Comparison of ENCODE assay signal across 9 mouse cellular contexts in the genomic region with DNA sequence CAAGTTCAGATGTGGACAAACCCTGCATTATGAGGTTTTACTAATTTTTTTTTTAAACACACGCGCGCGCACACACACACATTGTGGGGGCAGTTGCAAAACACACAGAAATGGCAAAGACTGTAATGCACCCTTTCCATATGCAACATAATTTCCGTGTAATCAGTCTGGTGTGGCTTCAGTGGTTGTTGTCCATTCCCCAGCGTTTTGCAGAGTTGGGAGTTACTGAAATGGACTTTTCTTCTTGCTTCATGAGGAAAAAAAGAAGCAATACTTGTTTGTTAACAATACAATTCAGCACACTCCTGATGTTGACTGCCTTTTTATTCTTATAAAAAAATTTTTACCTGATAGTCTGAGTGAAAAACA. TPM values are rescaled to one million over a fixed set of nuclear protein-coding genes. Genes with fewer than 3 reads are reported as not detected.
DNase-seq lines count a peak whose midpoint lies in the region; ATAC-seq and TF ChIP-seq lines count a peak whose summit lies in the region.
"Had no signal": no experiment of that assay in that cellular context is flagged by ENCODE, and none has a peak within 500 bp of the region (broad histone marks: within the 10 kb centered on the region; RNA-seq: fewer than 3 reads in every experiment).

No protein-coding gene starts in this region.

- H3K4me3 ChIP-seq in gastrocnemius, adult 2 months = peak overlapping the region; percentile 66
- 0 out of 2 replicates have a peak overlapping the region, but pooled peaks have one; percentile 29 for H3K4me3 ChIP-seq in lung, postnatal 0 days (ENCODE audit: low read depth, low read length)
- peak overlapping the region; percentile 35 for H3K4me3 ChIP-seq in limb, embryonic 14.5 days (replicated peaks; ENCODE audit: low read length)
- peak overlapping the region; percentile 43 for H3K4me3 ChIP-seq in stomach, embryonic 16.5 days (replicated peaks; ENCODE audit: low read length)
- H3K4me3 ChIP-seq: erythroblast, embryonic 14.5 days had no signal

- TF ChIP-seq CTCF in gastrocnemius, adult 2 months (IDR thresholded peaks at IDR 0.05) = no peak
- TF ChIP-seq CTCF in lung, postnatal 0 days (IDR thresholded peaks at IDR 0.05) = no peak

- no peaks in the 10 kb centered on the region for H3K27me3 ChIP-seq in lung, postnatal 0 days (replicated peaks; ENCODE audit: insufficient read depth, low read length)
- H3K27me3 ChIP-seq in limb, embryonic 14.5 days (ENCODE audit: control insufficient read depth, insufficient read depth, low read length) = no peaks in the 10 kb centered on the region
- H3K27me3 ChIP-seq in stomach, embryonic 16.5 days (ENCODE audit: control insufficient read depth, insufficient read depth, low read length) = no peaks in the 10 kb centered on the region

- H3K4me1 ChIP-seq in lung, postnatal 0 days (ENCODE audit: insufficient read depth, low read depth, low read length) = no peaks in the 10 kb centered on the region
- peaks cover 19% of the 10 kb centered on the region for H3K4me1 ChIP-seq in limb, embryonic 14.5 days (ENCODE audit: control insufficient read depth, insufficient read depth, low read length)
- H3K4me1 ChIP-seq in stomach, embryonic 16.5 days (ENCODE audit: control insufficient read depth, insufficient read depth, low read length) = 0 out of 2 replicates have a peak, but pooled peaks cover 7% of the 10 kb centered on the region

- no peaks in the 10 kb centered on the region for H3K36me3 ChIP-seq in lung, postnatal 0 days (ENCODE audit: insufficient read depth, low read length)
- no peaks in the 10 kb centered on the region for H3K36me3 ChIP-seq in limb, embryonic 14.5 days (ENCODE audit: control insufficient read depth, insufficient read depth, low read length)
- H3K36me3 ChIP-seq in stomach, embryonic 16.5 days (ENCODE audit: control insufficient read depth, insufficient read depth, low read length) = no peaks in the 10 kb centered on the region

- H3K27ac ChIP-seq in gastrocnemius, adult 2 months = no peak overlapping the region
- no peak overlapping the region for H3K27ac ChIP-seq in lung, postnatal 0 days (ENCODE audit: low read length)
- H3K27ac ChIP-seq in limb, embryonic 14.5 days (replicated peaks; ENCODE audit: low read depth, low read length) = no peak overlapping the region
- H3K27ac ChIP-seq in stomach, embryonic 16.5 days (ENCODE audit: low read length) = no peak overlapping the region

- H3K4me2 ChIP-seq in lung, postnatal 0 days (replicated peaks; ENCODE audit: low read depth, low read length) = peak overlapping the region; percentile 59; the same call in 1 of the 2 replicates
- peak overlapping the region; percentile 68 for H3K4me2 ChIP-seq in limb, embryonic 14.5 days (replicated peaks; ENCODE audit: low read depth, low read length, severe bottlenecking)
- H3K4me2 ChIP-seq in stomach, embryonic 16.5 days (ENCODE audit: low read depth, low read length) = peak overlapping the region; percentile 57

- ATAC-seq in lung, postnatal 0 days = no peak
- ATAC-seq in limb, embryonic 14.5 days (ENCODE audit: low FRiP score, low read depth) = no peak
- ATAC-seq in stomach, embryonic 16.5 days (ENCODE audit: insufficient read depth, low FRiP score) = no peak

- H3K9me3 ChIP-seq in lung, postnatal 0 days (ENCODE audit: low read length) = no peaks in the 10 kb centered on the region
- no peaks in the 10 kb centered on the region for H3K9me3 ChIP-seq in limb, embryonic 14.5 days (ENCODE audit: control insufficient read depth, low read length)
- H3K9me3 ChIP-seq in stomach, embryonic 16.5 days (replicated peaks; ENCODE audit: control insufficient read depth, low read length) = no peaks in the 10 kb centered on the region

- intact Hi-C loops in gastrocnemius, adult 2 months (cut with DNase I) = no loop called here

- DNase-seq in gastrocnemius, adult 2 months = no peak
- no peak for DNase-seq in gastrocnemius, adult 8-10 months (ENCODE audit: low spot score in 2 of 2)
- no peak for DNase-seq in lung, postnatal 0 days (ENCODE audit: low spot score)
- DNase-seq in lung, postnatal 14 days = no peak
- no peak for DNase-seq in limb, embryonic 14.5 days (ENCODE audit: low spot score)
- DNase-seq in MN1 (ENCODE audit: low spot score) = no peak
- DNase-seq in cerebellum, adult 9-11 months = no peak

- no peak for TF ChIP-seq EP300 in lung, postnatal 0 days (IDR thresholded peaks at IDR 0.05)

- 30% methylated on average over 6 of the region's 6 CpGs for WGBS in lung, postnatal 0 days
- 36% methylated on average over 6 of the region's 6 CpGs for WGBS in limb, embryonic 14.5 days
- 40% methylated on average over 6 of the region's 6 CpGs for WGBS in stomach, embryonic 16.5 days

- TF ChIP-seq POLR2A in limb, embryonic 14.5 days (IDR thresholded peaks at IDR 0.05; ENCODE audit: borderline replicate concordance, extremely low read depth, insufficient read depth, insufficient read length) = no peak

- no peak overlapping the region for H3K9ac ChIP-seq in lung, postnatal 0 days (replicated peaks; ENCODE audit: low read depth)
- no peak overlapping the region for H3K9ac ChIP-seq in limb, embryonic 14.5 days (ENCODE audit: low read depth, low read length, severe bottlenecking)
- H3K9ac ChIP-seq in stomach, embryonic 16.5 days (ENCODE audit: low read length) = no peak overlapping the region

RNA-seq across cellular contexts. Expression of gene Tnfsf13b, which starts 1.4 kb away (rescaled TPM):
- total RNA-seq in gastrocnemius, adult 2 months (2021) = 1 to 10 TPM in 1 of 2 experiments, under 1 TPM in 1; 0.67 to 1.0 TPM
- 1 to 10 TPM in 2 of 4 experiments, under 1 TPM in 2; 0.47 to 1.0 (median 0.83) TPM for total RNA-seq in gastrocnemius, adult 8-10 months (2022)
- polyA plus RNA-seq in lung, postnatal 0 days (2015; fragmentation: Nextera tagmentation; extraction: Ambion mirVana) = 1.3 TPM in 2 replicates
- polyA plus RNA-seq in limb, embryonic 14.5 days (2012; rRNA removed) = 1.3 and 2.0 TPM in 2 replicates
- 1.1 and 2.2 TPM in 2 replicates for polyA plus RNA-seq in limb, embryonic 14.5 days (2014; fragmentation: Nextera tagmentation; extraction: Ambion mirVana)
- 0.26 and 0.28 TPM in 2 replicates for polyA plus RNA-seq in stomach, embryonic 16.5 days (2015; fragmentation: Nextera tagmentation; extraction: Ambion mirVana)
- polyA plus RNA-seq: erythroblast, embryonic 14.5 days had no signal

RNA-seq across cellular contexts. Expression of gene Abhd13, which starts 30.1 kb away (rescaled TPM):
- 1 to 10 TPM; 6.9 to 8.2 TPM for total RNA-seq in gastrocnemius, adult 2 months (2021)
- total RNA-seq in gastrocnemius, adult 8-10 months (2022) = 1 to 10 TPM; 6.2 to 7.4 (median 6.8) TPM
- polyA plus RNA-seq in lung, postnatal 0 days (2015; fragmentation: Nextera tagmentation; extraction: Ambion mirVana) = 12.0 and 12.9 TPM in 2 replicates
- polyA plus RNA-seq in limb, embryonic 14.5 days (2012; rRNA removed) = 10.9 and 11.4 TPM in 2 replicates
- polyA plus RNA-seq in limb, embryonic 14.5 days (2014; fragmentation: Nextera tagmentation; extraction: Ambion mirVana) = 21.9 and 22.9 TPM in 2 replicates
- 15.8 and 16.1 TPM in 2 replicates for polyA plus RNA-seq in stomach, embryonic 16.5 days (2015; fragmentation: Nextera tagmentation; extraction: Ambion mirVana)

RNA-seq across cellular contexts. Expression of gene Lig4, which starts 30.2 kb away (rescaled TPM):
- 1 to 10 TPM; 3.7 to 5.3 TPM for total RNA-seq in gastrocnemius, adult 2 months (2021)
- total RNA-seq in gastrocnemius, adult 8-10 months (2022) = 1 to 10 TPM; 4.6 to 6.1 (median 5.1) TPM
- 3.4 and 3.5 TPM in 2 replicates for polyA plus RNA-seq in lung, postnatal 0 days (2015; fragmentation: Nextera tagmentation; extraction: Ambion mirVana)
- 3.6 and 4.5 TPM in 2 replicates for polyA plus RNA-seq in limb, embryonic 14.5 days (2012; rRNA removed)
- polyA plus RNA-seq in limb, embryonic 14.5 days (2014; fragmentation: Nextera tagmentation; extraction: Ambion mirVana) = 5.0 and 5.3 TPM in 2 replicates
- 4.3 and 4.9 TPM in 2 replicates for polyA plus RNA-seq in stomach, embryonic 16.5 days (2015; fragmentation: Nextera tagmentation; extraction: Ambion mirVana)
